Mouse (Mus musculus): ENCODE data around the gene Hspb8.

DNA sequence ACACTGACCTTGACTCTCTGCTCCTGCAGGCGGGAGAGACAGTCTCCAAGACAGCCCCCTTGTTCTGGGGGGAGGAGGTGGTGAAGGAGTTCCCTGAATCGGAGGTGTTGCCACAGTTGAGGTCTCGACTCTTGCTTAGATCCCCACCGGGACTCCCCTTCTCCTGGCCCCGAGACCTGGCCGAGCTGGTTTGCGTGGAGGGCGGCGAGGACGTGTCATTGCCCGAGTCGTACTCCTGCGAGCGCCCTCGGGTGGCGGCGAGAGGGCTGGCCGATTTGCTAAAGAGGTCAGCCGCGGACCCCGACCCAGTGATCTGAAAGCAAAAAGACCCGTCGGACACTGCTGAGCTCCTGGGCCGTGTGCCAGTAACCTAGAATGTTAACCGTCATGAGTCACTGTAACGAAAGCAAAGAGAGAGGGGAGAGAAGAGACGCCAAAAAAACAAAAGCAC is 30.8 kb upstream of the Hspb8 start:
- TF ChIP-seq CTCF (IDR thresholded peaks at IDR 0.05) (peak; percentile 82), EP300 (IDR thresholded peaks at IDR 0.05) (no peak)
